Mouse (Mus musculus) kidney, postnatal 0 days (tissue): Measurements from ENCODE around the gene Ctnnd2. TPM values are rescaled to one million over a fixed set of nuclear protein-coding genes. Genes with fewer than 3 reads are reported as not detected.

Experiments
- ATAC-seq: fragments of 200-750 bp; cut with Nextera tagmentation; replicated peaks from 2 replicates; pipeline ENCODE4 v1.8.0; 2017; ENCODE audit warnings: low read depth, moderate number of reproducible peaks, moderate TSS enrichment, moderate library complexity; ENCODE audit not compliant: low FRiP score
- DNase-seq: peaks from one replicate; pipeline ENCODE4 v3.0.0-alpha.2; 2016; ENCODE audit warnings: low spot score
- H3K27ac ChIP-seq: fragments of 300-500 bp; sonication (generic); 2 replicates; pipeline ENCODE4 v1.5.1; 2014; ENCODE audit warnings: mild to moderate bottlenecking
- H3K27me3 ChIP-seq: fragments of 300-500 bp; sonication (generic); 2 replicates; pipeline ENCODE4 v1.6.1; 2014; ENCODE audit warnings: low read length, mixed read lengths; ENCODE audit not compliant: insufficient read depth
- H3K36me3 ChIP-seq: fragments of 300-500 bp; sonication (generic); 2 replicates; pipeline ENCODE4 v1.6.1; 2014; ENCODE audit warnings: low read length, mixed read lengths; ENCODE audit not compliant: insufficient read depth
- H3K4me1 ChIP-seq: fragments of 300-500 bp; sonication (generic); replicated peaks from 2 replicates; pipeline ENCODE4 v1.6.1; 2014; ENCODE audit warnings: antibody characterized with exemption, low read length, mixed read lengths; ENCODE audit not compliant: insufficient read depth
- H3K4me2 ChIP-seq: fragments of 300-500 bp; sonication (generic); 2 replicates; pipeline ENCODE4 v1.6.1; 2014; ENCODE audit warnings: mild to moderate bottlenecking, low read length, moderate library complexity, mixed read lengths
- H3K4me3 ChIP-seq: fragments of 300-500 bp; sonication (generic); replicated peaks from 2 replicates; pipeline ENCODE4 v1.5.1; 2014; ENCODE audit warnings: low read depth, low read length
- H3K9ac ChIP-seq: fragments of 300-500 bp; sonication (generic); 2 replicates; pipeline ENCODE4 v1.6.1; 2014; ENCODE audit warnings: low read depth, low read length
- H3K9me3 ChIP-seq: fragments of 300-500 bp; sonication (generic); replicated peaks from 2 replicates; pipeline ENCODE4 v1.6.1; 2016; ENCODE audit warnings: low read length, inconsistent platforms, mixed read lengths
- CTCF ChIP-seq: IDR thresholded peaks from 2 replicates; pipeline ENCODE4 v1.5.1; 2016; ENCODE audit warnings: antibody characterized with exemption, low read depth, mild to moderate bottlenecking, moderate library complexity
- WGBS: fragments of 180-500 bp; shearing (Covaris S2); extraction: QIAGEN DNeasy Blood & Tissue Kit; methylation state at CpG from one replicate; pipeline ENCODE4 v1.1.7; 2014; 5-methylcytosine and 5-hydroxymethylcytosine counted together
- polyA plus RNA-seq: library from polyadenylated mRNA; unstranded; fragments of >200 nt; fragmentation: Nextera tagmentation; extraction: Ambion mirVana; gene quantifications from 2 replicates; pipeline ENCODE4 v1.2.1, GENCODE M21; 2015

Ctnnd2 gene
- polyA plus RNA-seq, 1 experiment from 2014 or later = 2.8 TPM

DNA sequence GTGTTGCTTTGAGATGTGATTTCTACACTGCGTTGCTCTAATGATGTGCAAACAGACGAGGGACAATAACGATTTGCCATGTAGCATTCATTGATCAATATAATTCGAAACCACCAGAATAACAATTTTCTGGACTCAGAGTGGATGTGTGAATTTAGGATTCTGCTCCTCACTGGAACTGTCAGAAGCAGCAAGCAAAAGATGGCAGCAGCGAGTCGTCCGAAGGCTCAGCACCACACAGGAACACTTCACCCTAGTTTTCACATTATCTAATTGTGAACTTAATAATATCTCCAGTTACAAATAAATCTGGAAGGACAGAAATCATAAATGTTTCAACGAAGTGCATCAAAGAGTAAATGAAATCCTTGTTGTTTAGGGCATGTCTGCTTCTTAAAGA is 2.4 kb upstream of the Ctnnd2 start:
- Histone ChIP-seq H3K4me1 (peaks cover 10% of the 10 kb centered on the region; the same call in 1 of the 2 replicates), H3K27me3 (peaks cover 35% of the 10 kb centered on the region), H3K36me3 (no peaks in the 10 kb centered on the region), H3K27ac (no peak overlapping the region), H3K4me3 (no peak overlapping the region), H3K9ac (no peak overlapping the region), H3K9me3 (no peaks in the 10 kb centered on the region), H3K4me2 (no peak overlapping the region)
- TF ChIP-seq CTCF = no peak
- WGBS = 72% methylated on average over 8 of the region's 8 CpGs
- DNase-seq = no peak
- ATAC-seq = no peak

DNA sequence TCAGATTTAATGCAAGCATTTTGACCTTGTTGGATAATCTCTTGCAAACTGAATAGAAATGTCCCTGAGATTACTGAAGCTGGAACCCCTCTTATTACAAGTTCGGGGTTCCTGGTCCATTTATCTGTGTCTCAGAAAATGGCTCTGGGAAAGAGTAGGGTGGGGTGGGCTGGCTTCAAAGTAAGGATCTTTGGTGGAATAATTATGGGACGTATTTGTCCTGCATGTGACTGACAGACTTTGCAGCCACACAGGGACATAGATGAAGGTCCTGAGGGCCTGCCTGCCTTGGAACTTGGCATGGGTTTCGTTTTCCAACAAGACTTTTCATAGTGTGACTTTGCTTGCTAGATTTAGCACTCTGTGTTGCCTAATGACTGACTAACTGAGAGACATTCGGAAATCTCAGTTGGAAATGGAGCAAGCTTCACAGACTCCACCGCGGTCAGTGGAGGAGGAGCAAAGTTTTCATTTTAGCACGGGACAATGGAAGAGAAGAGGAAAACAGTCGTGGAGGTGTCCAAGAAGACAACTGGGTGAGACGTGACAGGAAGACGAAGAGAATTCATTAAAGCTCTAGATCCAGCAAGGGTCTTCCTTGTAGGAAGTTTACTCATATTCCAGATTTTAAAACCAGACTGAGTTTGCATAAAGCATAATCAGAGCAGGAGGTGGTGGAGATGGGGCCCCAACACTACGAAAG is 749 bp upstream of the Ctnnd2 start:
- TF ChIP-seq CTCF = no peak
- ATAC-seq (no peak), DNase-seq (no peak)
- Histone ChIP-seq H3K27ac (no peak overlapping the region), H3K27me3 (peaks cover 35% of the 10 kb centered on the region), H3K4me3 (peak overlapping the region; percentile 61), H3K4me2 (peak overlapping the region; percentile 90), H3K9me3 (no peaks in the 10 kb centered on the region), H3K9ac (no peak overlapping the region), H3K36me3 (no peaks in the 10 kb centered on the region), H3K4me1 (peaks cover 10% of the 10 kb centered on the region; the same call in 1 of the 2 replicates)
- WGBS = 21% methylated on average over 11 of the region's 11 CpGs

- no peak overlapping the region for H3K27ac ChIP-seq
- TF ChIP-seq CTCF = no peak
Observed at GRCm38 (mm10) chr15:30173370-30173941, 1.1 kb downstream of the Ctnnd2 start.

DNA sequence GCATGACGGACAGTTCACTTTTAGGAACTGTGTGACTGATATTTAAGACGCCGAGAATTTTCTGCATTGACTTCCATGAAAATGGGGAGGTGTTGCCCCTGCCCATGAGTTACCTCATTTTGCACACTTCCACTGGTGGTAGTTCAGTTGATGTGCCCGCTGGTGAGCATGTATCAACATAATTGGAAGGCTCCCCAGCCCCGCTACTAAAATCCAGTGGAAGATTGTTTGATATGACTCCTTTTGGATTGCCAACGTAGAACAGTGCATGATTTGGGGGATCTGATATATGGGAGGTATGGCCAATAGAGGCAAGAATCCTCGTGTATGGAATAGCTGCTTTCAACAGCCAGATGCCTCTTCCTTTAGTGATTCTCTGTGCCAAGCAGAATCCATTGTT is 1.9 kb downstream of the Ctnnd2 start:
- 0 out of 2 replicates have a peak overlapping the region, but pooled peaks have one; percentile 90 for H3K4me2 ChIP-seq
- no peak overlapping the region for H3K27ac ChIP-seq
- TF ChIP-seq CTCF = no peak
- DNase-seq = no peak
- ATAC-seq = no peak
- 50% methylated on average over 7 of the region's 7 CpGs for WGBS
- peaks cover 10% of the 10 kb centered on the region; the same call in 1 of the 2 replicates for H3K4me1 ChIP-seq
- no peak overlapping the region for H3K9ac ChIP-seq
- no peaks in the 10 kb centered on the region for H3K36me3 ChIP-seq
- peaks cover 35% of the 10 kb centered on the region for H3K27me3 ChIP-seq
- no peaks in the 10 kb centered on the region for H3K9me3 ChIP-seq
- H3K4me3 ChIP-seq = no peak overlapping the region

More at GRCm38 (mm10) chr15:30173370-30173941, 1.1 kb downstream of the Ctnnd2 start:
- H3K9ac ChIP-seq = 0 out of 2 replicates have a peak overlapping the region, but pooled peaks have one; percentile 23
- peak overlapping the region; percentile 90 for H3K4me2 ChIP-seq
- DNase-seq = peak; percentile 2
- H3K4me1 ChIP-seq = peaks cover 10% of the 10 kb centered on the region; the same call in 1 of the 2 replicates
- H3K9me3 ChIP-seq = no peaks in the 10 kb centered on the region
- H3K27me3 ChIP-seq = peaks cover 35% of the 10 kb centered on the region
- no peaks in the 10 kb centered on the region for H3K36me3 ChIP-seq
- under 1% methylated on average over 29 of the region's 29 CpGs for WGBS
- no peak for ATAC-seq
- peak overlapping the region; percentile 61 for H3K4me3 ChIP-seq

- Histone ChIP-seq H3K9ac (no peak overlapping the region), H3K27me3 (no peaks in the 10 kb centered on the region), H3K4me3 (no peak overlapping the region), H3K4me2 (no peak overlapping the region), H3K27ac (no peak overlapping the region), H3K4me1 (no peaks in the 10 kb centered on the region), H3K9me3 (no peaks in the 10 kb centered on the region), H3K36me3 (no peaks in the 10 kb centered on the region)
- DNase-seq = no peak
- 88% methylated on average over 7 of the region's 7 CpGs for WGBS
- no peak for ATAC-seq
- no peak for TF ChIP-seq CTCF
Observed at GRCm38 (mm10) chr15:30184020-30184419, 11.6 kb downstream of the Ctnnd2 start.

- Histone ChIP-seq H3K4me1 (no peaks in the 10 kb centered on the region), H3K4me3 (no peak overlapping the region), H3K9me3 (no peaks in the 10 kb centered on the region), H3K9ac (no peak overlapping the region), H3K4me2 (no peak overlapping the region), H3K27ac (no peak overlapping the region), H3K36me3 (no peaks in the 10 kb centered on the region), H3K27me3 (no peaks in the 10 kb centered on the region)
- ATAC-seq (no peak), DNase-seq (no peak)
- no peak for TF ChIP-seq CTCF
Observed at GRCm38 (mm10) chr15:30190872-30191271, 18.5 kb downstream of the Ctnnd2 start.
